Mouse (Mus musculus): ENCODE data around the gene Gpx3.
A peak's percentile ranks its signal among the peaks of the same experiment; 100 is the strongest.

The Gpx3 gene

GRCm38 (mm10) chr11:54911671-54912502, 9.6 kb downstream of the Gpx3 start:
- no peak for DNase-seq (ENCODE audit: low read depth, low spot score)

- DNase-seq (ENCODE audit: low read depth, low spot score): no peak
Measured at GRCm38 (mm10) chr11:54912503-54913316, 10.5 kb downstream of the Gpx3 start.

- DNase-seq (ENCODE audit: low read depth, low spot score): no peak
Measured at GRCm38 (mm10) chr11:54913841-54914240, 11.6 kb downstream of the Gpx3 start.

GRCm38 (mm10) chr11:54917461-54917860, 15.2 kb downstream of the Gpx3 start:
- DNase-seq (ENCODE audit: low read depth, low spot score): no peak

- DNase-seq (ENCODE audit: low read depth, low spot score): peak; percentile 52
Measured at GRCm38 (mm10) chr11:54918273-54918672, 16.0 kb downstream of the Gpx3 start.

- no peak for DNase-seq (ENCODE audit: low read depth, low spot score)
Measured at GRCm38 (mm10) chr11:54920127-54920972, 18.1 kb downstream of the Gpx3 start.

GRCm38 (mm10) chr11:54920973-54921580, 18.8 kb downstream of the Gpx3 start:
- DNase-seq (ENCODE audit: low read depth, low spot score): no peak

- DNase-seq (ENCODE audit: low read depth, low spot score): peak; percentile 81
Measured at GRCm38 (mm10) chr11:54921798-54922197, 19.5 kb downstream of the Gpx3 start.

GRCm38 (mm10) chr11:54922488-54922887, 20.2 kb downstream of the Gpx3 start:
- DNase-seq (ENCODE audit: low read depth, low spot score): peak; percentile 41

GRCm38 (mm10) chr11:54924145-54924544, 21.9 kb downstream of the Gpx3 start:
- DNase-seq (ENCODE audit: low read depth, low spot score): no peak

- DNase-seq (ENCODE audit: low read depth, low spot score): peak; percentile 73
Measured at GRCm38 (mm10) chr11:54927346-54928140, 25.3 kb downstream of the Gpx3 start.

GRCm38 (mm10) chr11:54928219-54928618, 26.0 kb downstream of the Gpx3 start:
- no peak for DNase-seq (ENCODE audit: low read depth, low spot score)

- DNase-seq (ENCODE audit: low read depth, low spot score): no peak
Measured at GRCm38 (mm10) chr11:54928886-54929285, 26.6 kb downstream of the Gpx3 start.

- no peak for DNase-seq (ENCODE audit: low read depth, low spot score)
Measured at GRCm38 (mm10) chr11:54929290-54929689, 27.0 kb downstream of the Gpx3 start.

- DNase-seq (ENCODE audit: low read depth, low spot score): no peak
Measured at GRCm38 (mm10) chr11:54929744-54930143, 27.5 kb downstream of the Gpx3 start.

- peak; percentile 79 for DNase-seq (ENCODE audit: low read depth, low spot score)
Measured at GRCm38 (mm10) chr11:54930318-54930979, 28.2 kb downstream of the Gpx3 start.

GRCm38 (mm10) chr11:54931405-54932093, 29.3 kb downstream of the Gpx3 start:
- peak; percentile 57 for DNase-seq (ENCODE audit: low read depth, low spot score)

GRCm38 (mm10) chr11:54932540-54932939, 30.3 kb downstream of the Gpx3 start:
- DNase-seq (ENCODE audit: low read depth, low spot score): no peak

GRCm38 (mm10) chr11:54934198-54934597, 31.9 kb downstream of the Gpx3 start:
- DNase-seq (ENCODE audit: low read depth, low spot score): no peak
